Mouse (Mus musculus) ES-E14 (cell line): ENCODE data around the gene Iqgap3.

Experiments used
- CHD2 ChIP-seq: IDR thresholded peaks from 2 replicates; pipeline ENCODE4 v1.6.1; 2014; ENCODE audit warnings: mild to moderate bottlenecking, low read depth, low read length, inconsistent platforms
- ZC3H11A ChIP-seq: IDR thresholded peaks from 2 replicates; pipeline ENCODE4 v1.6.1; 2012; ENCODE audit warnings: low read depth, mild to moderate bottlenecking, inconsistent platforms, low read length, borderline replicate concordance
- ZNF384 ChIP-seq: IDR thresholded peaks from 2 replicates; pipeline ENCODE4 v1.6.1; 2012; ENCODE audit warnings: low read depth, low read length, inconsistent platforms

DNA sequence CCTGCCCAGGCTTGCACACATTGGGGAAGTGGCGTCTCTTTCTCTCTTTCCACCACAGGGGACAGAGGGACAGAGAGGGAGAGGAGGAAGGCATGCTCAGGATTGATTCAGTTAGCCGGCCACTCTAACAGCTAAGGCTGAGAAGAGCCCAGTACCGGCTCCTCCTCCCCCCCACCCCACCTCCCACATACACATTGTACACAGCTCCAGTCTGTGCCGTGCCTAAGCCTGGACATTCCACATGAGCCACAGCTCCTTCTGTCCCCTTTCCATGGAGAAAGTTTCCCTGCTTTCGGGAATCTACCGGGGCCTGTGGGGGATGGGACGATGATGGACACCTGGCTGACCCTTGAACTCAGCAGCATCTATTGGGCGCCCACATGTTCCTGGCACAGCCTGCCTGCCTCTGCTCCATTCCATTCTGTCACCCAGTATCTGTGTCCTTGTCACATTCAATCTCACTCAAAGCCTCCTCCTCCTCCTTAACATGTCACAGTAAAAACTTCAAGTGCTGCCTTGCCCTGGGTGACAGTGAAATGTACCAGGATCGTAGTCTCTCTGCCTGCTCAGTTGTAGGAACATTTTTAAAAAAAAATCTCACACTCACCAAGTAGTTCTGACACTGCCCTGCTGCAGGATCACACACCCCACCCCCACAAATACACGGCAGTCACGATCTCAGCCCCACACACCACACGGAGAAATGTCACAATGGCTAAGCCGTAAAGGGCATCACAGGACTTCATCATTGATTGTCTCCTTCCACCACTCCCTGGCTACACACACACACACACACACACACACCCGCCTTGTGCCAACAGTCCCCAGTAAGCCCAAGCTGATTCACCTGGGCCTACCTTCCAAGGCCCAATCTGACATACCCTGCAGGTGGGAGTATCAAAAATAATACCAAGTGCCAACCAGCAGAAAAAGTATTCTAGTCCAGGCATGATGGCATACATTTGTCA lies 39.7 kb downstream of the Iqgap3 start:
- TF ChIP-seq ZNF384 (no peak), CHD2 (no peak), ZC3H11A (no peak)
